Mouse (Mus musculus) hindbrain, embryonic 14.5 days (tissue): ENCODE measurements at regions not wholly inside any gene's neighbourhood (a gene's known extent, or its start where the extent isn't known, plus 50 kb on each side); places are given as distances from the start of the nearest gene placed in this dataset.

Experiments used
- ATAC-seq: fragments of 200-750 bp; cut with Nextera tagmentation; 2 replicates; pipeline ENCODE4 v1.8.0; 2017; ENCODE audit warnings: moderate number of reproducible peaks, mild to moderate bottlenecking, moderate TSS enrichment, moderate library complexity; ENCODE audit not compliant: low FRiP score
- DNase-seq: peaks from one replicate; pipeline ENCODE4 v3.0.0-alpha.2; 2015; ENCODE audit warnings: low spot score
- H3K27ac ChIP-seq: fragments of 300-500 bp; sonication (generic); 2 replicates; pipeline ENCODE4 v1.5.1; 2014; ENCODE audit warnings: mild to moderate bottlenecking, moderate library complexity
- H3K27me3 ChIP-seq: fragments of 300-500 bp; sonication (generic); 2 replicates; pipeline ENCODE4 v1.6.1; 2014; ENCODE audit warnings: mild to moderate bottlenecking, low read length, mixed read lengths; ENCODE audit not compliant: control insufficient read depth, insufficient read depth
- H3K36me3 ChIP-seq: fragments of 300-500 bp; sonication (generic); replicated peaks from 2 replicates; pipeline ENCODE4 v1.6.1; 2014; ENCODE audit not compliant: control insufficient read depth, insufficient read depth
- H3K4me1 ChIP-seq: fragments of 300-500 bp; sonication (generic); replicated peaks from 2 replicates; pipeline ENCODE4 v1.6.1; 2014; ENCODE audit warnings: antibody characterized with exemption, low read length, mixed read lengths; ENCODE audit not compliant: control insufficient read depth, insufficient read depth
- H3K4me2 ChIP-seq: fragments of 300-500 bp; sonication (generic); replicated peaks from 2 replicates; pipeline ENCODE4 v1.6.1; 2014; ENCODE audit warnings: mild to moderate bottlenecking, moderate library complexity
- H3K4me3 ChIP-seq: fragments of 300-500 bp; sonication (generic); replicated peaks from 2 replicates; pipeline ENCODE4 v1.5.1; 2014; ENCODE audit warnings: mild to moderate bottlenecking, low read length
- H3K9ac ChIP-seq: fragments of 300-500 bp; sonication (generic); 2 replicates; pipeline ENCODE4 v1.6.1; 2014
- H3K9me3 ChIP-seq: fragments of 300-500 bp; sonication (generic); 2 replicates; pipeline ENCODE4 v1.6.1; 2016; ENCODE audit warnings: low read length; ENCODE audit not compliant: control insufficient read depth

- Histone ChIP-seq H3K27me3 (no peaks in the 10 kb centered on the region), H3K4me1 (no peaks in the 10 kb centered on the region), H3K36me3 (no peaks in the 10 kb centered on the region), H3K4me2 (no peak overlapping the region), H3K27ac (no peak overlapping the region), H3K4me3 (no peak overlapping the region), H3K9me3 (no peaks in the 10 kb centered on the region), H3K9ac (no peak overlapping the region)
- ATAC-seq, result peak; percentile 17; the same call in 1 of the 2 replicates
- DNase-seq, result peak; percentile 27
Measured at GRCm38 (mm10) chr8:101196740-101197139, 1588.7 kb downstream of the Cdh11 start.

GRCm38 (mm10) chr8:101188566-101188965, 1596.9 kb downstream of the Cdh11 start:
- Histone ChIP-seq H3K9ac (no peak overlapping the region), H3K9me3 (no peaks in the 10 kb centered on the region), H3K4me2 (no peak overlapping the region), H3K27me3 (no peaks in the 10 kb centered on the region), H3K27ac (no peak overlapping the region), H3K4me1 (no peaks in the 10 kb centered on the region), H3K36me3 (no peaks in the 10 kb centered on the region), H3K4me3 (no peak overlapping the region)
- DNase-seq, result no peak
- no peak for ATAC-seq

GRCm38 (mm10) chr8:101154923-101155322, 1630.5 kb downstream of the Cdh11 start:
- Histone ChIP-seq H3K27ac (no peak overlapping the region), H3K4me3 (no peak overlapping the region), H3K4me1 (no peaks in the 10 kb centered on the region), H3K9me3 (no peaks in the 10 kb centered on the region), H3K27me3 (no peaks in the 10 kb centered on the region), H3K36me3 (no peaks in the 10 kb centered on the region), H3K4me2 (no peak overlapping the region), H3K9ac (no peak overlapping the region)
- no peak for DNase-seq
- no peak for ATAC-seq
